Mouse (Mus musculus): Measurements from ENCODE around the gene Tmem101. TPM values are rescaled to one million over a fixed set of nuclear protein-coding genes. Genes with fewer than 3 reads are reported as not detected.

The Tmem101 gene
- polyA plus RNA-seq, 3 experiments from 2014 or later, result 11.9 to 15.3 (median 13.9) TPM

- ATAC-seq, result no peak
These were observed 8.8 kb downstream of the Tmem101 start for GRCm38 (mm10) chr11:102147213-102147989.

- ATAC-seq, result no peak
These were observed 9.7 kb downstream of the Tmem101 start for GRCm38 (mm10) chr11:102146531-102146930.

GRCm38 (mm10) chr11:102146005-102146404 lies 10.2 kb downstream of the Tmem101 start:
- no peak for ATAC-seq

- ATAC-seq, result no peak
These were observed 10.7 kb downstream of the Tmem101 start, which contains the start of gene Nags for GRCm38 (mm10) chr11:102145471-102146001. Nags (plus strand) TSS chr11:102145513.

- ATAC-seq, result no peak
These were observed 11.2 kb downstream of the Tmem101 start for GRCm38 (mm10) chr11:102144957-102145470.

GRCm38 (mm10) chr11:102142355-102142754 lies 13.8 kb downstream of the Tmem101 start:
- ATAC-seq, result no peak

- no peak for ATAC-seq
These were observed 15.7 kb downstream of the Tmem101 start for GRCm38 (mm10) chr11:102140508-102140907.

GRCm38 (mm10) chr11:102138447-102138740 lies 17.8 kb downstream of the Tmem101 start:
- no peak for ATAC-seq

- no peak for ATAC-seq
These were observed 18.4 kb downstream of the Tmem101 start for GRCm38 (mm10) chr11:102137625-102138446.

GRCm38 (mm10) chr11:102134516-102134915 lies 21.7 kb downstream of the Tmem101 start:
- no peak for ATAC-seq

GRCm38 (mm10) chr11:102117386-102117785 lies 38.8 kb downstream of the Tmem101 start:
- ATAC-seq, result no peak

- no peak for ATAC-seq
These were observed 40.0 kb downstream of the Tmem101 start for GRCm38 (mm10) chr11:102116241-102116640.

GRCm38 (mm10) chr11:102111576-102111975 lies 44.6 kb downstream of the Tmem101 start:
- no peak for ATAC-seq

GRCm38 (mm10) chr11:102107732-102108131 lies 48.5 kb downstream of the Tmem101 start, which contains the start of gene Pyy:
Pyy (minus strand) TSS chr11:102107832.
- ATAC-seq, result no peak

GRCm38 (mm10) chr11:102106911-102107310 lies 49.3 kb downstream of the Tmem101 start:
- ATAC-seq, result no peak

Other genes with a start within 250 kb of the Tmem101 start
- not detected for gene Sost, start 189.4 kb downstream of the Tmem101 start, polyA plus RNA-seq (2017; shearing (Covaris generic))
- not detected for gene Cfap97d1, start 172.1 kb downstream of the Tmem101 start, polyA plus RNA-seq (2017; shearing (Covaris generic))
- gene Dusp3, start 169.4 kb downstream of the Tmem101 start, polyA plus RNA-seq (2017; shearing (Covaris generic)), result 1 to 10 TPM; 1.1 to 4.3 (median 1.3) TPM
- under 1 TPM in 1 of 3 experiments, not detected in 2; 0.25 TPM for gene Mpp3, start 127.9 kb downstream of the Tmem101 start, polyA plus RNA-seq (2017; shearing (Covaris generic))
- gene Cd300lg, start 114.9 kb downstream of the Tmem101 start, polyA plus RNA-seq (2017; shearing (Covaris generic)), result under 1 TPM in 1 of 3 experiments, not detected in 2; 0.14 TPM
- gene Mpp2, start 67.9 kb downstream of the Tmem101 start, polyA plus RNA-seq (2017; shearing (Covaris generic)), result 1 to 10 TPM; 1.8 to 6.9 (median 3.5) TPM
- gene Ppy, start 55.1 kb downstream of the Tmem101 start, polyA plus RNA-seq (2017; shearing (Covaris generic)), result not detected
- not detected for gene Pyy, start 48.6 kb downstream of the Tmem101 start, polyA plus RNA-seq (2017; shearing (Covaris generic))
- under 1 TPM in 1 of 3 experiments, not detected in 2; 0.28 TPM for gene Nags, start 10.9 kb downstream of the Tmem101 start, polyA plus RNA-seq (2017; shearing (Covaris generic))
- gene Lsm12, start 28.9 kb upstream of the Tmem101 start, polyA plus RNA-seq (2017; shearing (Covaris generic)), result 10 to 100 TPM; 58.3 to 99.6 (median 68.0) TPM
- gene G6pc3, start 33.2 kb upstream of the Tmem101 start, polyA plus RNA-seq (2017; shearing (Covaris generic)), result 10 to 100 TPM; 18.7 to 39.7 (median 37.9) TPM
- gene Hdac5, start 73.8 kb upstream of the Tmem101 start, polyA plus RNA-seq (2017; shearing (Covaris generic)), result 1 to 10 TPM; 6.8 to 8.2 (median 7.7) TPM
- 1 to 10 TPM in 2 of 3 experiments, under 1 TPM in 1; 0.95 to 7.0 (median 1.5) TPM for gene BC030867, start 92.5 kb upstream of the Tmem101 start, polyA plus RNA-seq (2017; shearing (Covaris generic))
- not detected for gene Asb16, start 112.3 kb upstream of the Tmem101 start, polyA plus RNA-seq (2017; shearing (Covaris generic))
- gene Tmub2, start 128.5 kb upstream of the Tmem101 start, polyA plus RNA-seq (2017; shearing (Covaris generic)), result 10 to 100 TPM; 43.1 to 61.2 (median 51.8) TPM
- gene Atxn7l3, start 140.2 kb upstream of the Tmem101 start, polyA plus RNA-seq (2017; shearing (Covaris generic)), result 1 to 10 TPM; 6.5 to 8.0 (median 6.9) TPM
- 10 to 100 TPM; 42.5 to 45.0 (median 44.6) TPM for gene Ubtf, start 163.3 kb upstream of the Tmem101 start, polyA plus RNA-seq (2017; shearing (Covaris generic))
- under 1 TPM in 1 of 3 experiments, not detected in 2; 0.08 TPM for gene Slc4a1, start 209.8 kb upstream of the Tmem101 start, polyA plus RNA-seq (2017; shearing (Covaris generic))
- 1 to 10 TPM; 1.8 to 3.2 (median 2.0) TPM for gene Rundc3a, start 237.0 kb upstream of the Tmem101 start, polyA plus RNA-seq (2017; shearing (Covaris generic))